Mouse (Mus musculus) kidney, adult 8-10 months (tissue): ENCODE measurements around the gene Gm49322.
"Not testable (repeated sequence)": the region's sequence is repeated elsewhere in the genome, so short reads cannot be mapped to it uniquely, and the experiment has no call there.

Experiments
- DNase-seq, 2 experiments: peaks; one replicate each; pipeline ENCODE4 v3.0.0; 2022

Gene Gm49322

DNA sequence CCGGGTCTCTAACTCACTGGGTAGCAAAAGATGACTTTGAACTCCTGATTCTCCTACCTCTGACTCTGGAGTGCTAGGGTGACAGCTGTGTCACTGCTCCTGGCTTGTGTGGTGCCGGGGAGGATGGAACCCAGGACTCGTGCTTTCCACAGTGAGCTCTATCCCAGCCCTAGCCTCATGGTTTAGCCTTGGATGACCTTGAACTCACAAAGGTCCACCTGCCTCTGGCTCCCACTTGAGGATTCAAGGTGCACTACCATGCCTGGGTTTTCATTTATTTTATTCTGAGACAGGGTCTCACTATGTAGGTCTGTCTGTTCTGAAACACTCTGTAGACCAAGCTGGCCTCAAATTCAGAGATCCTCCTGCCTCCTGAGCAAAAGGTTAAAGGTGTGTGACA lies 8.0 kb downstream of the Gm49322 start:
- DNase-seq: no peak

GRCm38 (mm10) chr10:80614351-80614750 lies 8.5 kb downstream of the Gm49322 start:
- no peak for DNase-seq

GRCm38 (mm10) chr10:80618181-80618580 lies 12.4 kb downstream of the Gm49322 start:
- peak; percentile 57 for DNase-seq

DNA sequence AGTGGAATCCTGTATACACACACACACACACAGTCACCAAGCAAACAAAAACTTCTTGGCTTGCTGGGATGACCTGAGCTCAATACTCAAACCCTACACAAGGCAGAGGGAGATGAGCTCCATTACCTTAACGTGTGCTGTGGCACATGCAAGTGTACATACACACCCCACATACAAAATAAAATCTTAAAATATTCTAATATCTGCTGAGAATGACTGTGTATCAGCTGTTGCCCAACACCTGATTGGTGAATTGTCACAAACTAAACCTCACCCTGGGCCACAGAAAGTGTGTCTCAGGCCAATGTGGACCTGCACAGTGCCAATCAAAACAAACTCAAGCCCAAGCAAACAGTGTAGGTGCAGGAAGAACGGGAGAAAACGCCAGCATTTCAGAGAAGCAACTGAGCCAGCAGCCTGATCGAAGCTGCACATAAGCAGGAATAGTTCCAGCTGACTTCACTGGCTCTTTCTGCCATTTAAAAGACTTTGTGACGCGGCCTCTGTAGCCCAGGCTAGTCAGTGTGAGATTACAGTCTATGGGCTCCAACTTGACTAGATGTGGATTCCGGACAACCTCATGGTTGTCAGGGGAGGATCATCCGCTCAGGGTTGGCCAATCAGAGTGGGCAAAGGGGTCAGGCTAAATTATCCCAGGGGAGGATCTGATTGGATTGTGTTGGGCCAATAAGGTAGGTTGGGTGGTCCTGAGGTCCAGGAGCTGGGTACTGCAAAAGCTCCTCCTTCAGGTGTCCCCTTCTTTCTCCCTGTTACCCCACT lies 13.8 kb downstream of the Gm49322 start:
- DNase-seq: no peak

DNA sequence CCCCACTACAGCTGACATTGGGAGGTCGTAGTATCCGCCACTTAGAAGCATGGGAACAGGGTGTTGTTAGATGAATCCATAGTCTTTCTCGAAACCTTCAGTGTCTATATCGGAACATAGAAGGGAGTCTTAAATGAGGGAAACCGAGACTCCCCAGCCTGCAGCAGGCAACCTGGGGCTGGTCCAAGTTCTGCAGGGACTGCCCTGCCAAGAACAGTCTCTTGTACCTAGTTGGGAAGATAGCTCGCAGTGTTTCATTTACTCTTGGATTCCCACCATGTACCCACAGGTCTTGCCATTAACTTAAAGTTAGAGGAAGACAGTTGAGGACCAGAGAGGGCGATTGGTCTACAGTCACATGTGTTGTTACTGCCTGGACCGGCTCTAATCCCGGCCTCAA lies 14.5 kb downstream of the Gm49322 start:
- no peak for DNase-seq

GRCm38 (mm10) chr10:80620796-80621689 lies 15.2 kb downstream of the Gm49322 start:
- no peak for DNase-seq

GRCm38 (mm10) chr10:80621690-80621939 lies 15.8 kb downstream of the Gm49322 start:
- no peak for DNase-seq

DNA sequence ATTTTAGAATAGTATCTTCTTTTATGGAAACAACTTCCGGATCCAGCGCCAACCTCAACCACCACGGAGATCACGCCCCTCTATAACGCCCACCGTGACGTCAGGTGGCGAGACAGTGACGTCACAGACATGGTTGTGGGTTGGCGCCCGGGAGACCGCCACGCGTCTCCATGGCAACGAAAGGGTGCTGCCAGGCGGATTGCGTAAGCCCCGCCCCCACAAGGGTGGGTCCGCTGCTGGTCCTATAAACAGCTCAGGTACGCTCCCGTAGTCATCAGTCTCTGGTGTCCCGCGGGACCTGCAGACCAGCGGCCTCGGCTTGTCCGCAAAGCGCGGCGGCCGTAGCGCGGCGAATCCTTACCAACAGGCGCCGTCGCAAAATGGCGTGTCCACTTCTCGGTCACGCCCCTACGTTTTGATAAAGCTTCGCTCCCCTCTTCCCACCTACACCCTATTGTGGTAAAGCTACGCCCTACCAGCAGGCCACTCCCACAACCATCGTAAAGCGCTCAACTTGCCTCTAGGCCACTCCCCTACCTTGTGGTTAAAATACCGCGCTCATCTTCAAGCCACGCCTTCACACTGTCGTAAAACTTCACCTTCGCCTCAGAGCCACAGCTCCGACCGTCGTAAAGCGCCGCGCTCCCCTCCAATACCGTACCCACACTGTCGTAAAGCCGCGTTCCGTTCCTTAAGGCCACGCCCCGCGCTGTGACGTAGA lies 16.3 kb downstream of the Gm49322 start:
- DNase-seq: peak; percentile 99 to 100

DNA sequence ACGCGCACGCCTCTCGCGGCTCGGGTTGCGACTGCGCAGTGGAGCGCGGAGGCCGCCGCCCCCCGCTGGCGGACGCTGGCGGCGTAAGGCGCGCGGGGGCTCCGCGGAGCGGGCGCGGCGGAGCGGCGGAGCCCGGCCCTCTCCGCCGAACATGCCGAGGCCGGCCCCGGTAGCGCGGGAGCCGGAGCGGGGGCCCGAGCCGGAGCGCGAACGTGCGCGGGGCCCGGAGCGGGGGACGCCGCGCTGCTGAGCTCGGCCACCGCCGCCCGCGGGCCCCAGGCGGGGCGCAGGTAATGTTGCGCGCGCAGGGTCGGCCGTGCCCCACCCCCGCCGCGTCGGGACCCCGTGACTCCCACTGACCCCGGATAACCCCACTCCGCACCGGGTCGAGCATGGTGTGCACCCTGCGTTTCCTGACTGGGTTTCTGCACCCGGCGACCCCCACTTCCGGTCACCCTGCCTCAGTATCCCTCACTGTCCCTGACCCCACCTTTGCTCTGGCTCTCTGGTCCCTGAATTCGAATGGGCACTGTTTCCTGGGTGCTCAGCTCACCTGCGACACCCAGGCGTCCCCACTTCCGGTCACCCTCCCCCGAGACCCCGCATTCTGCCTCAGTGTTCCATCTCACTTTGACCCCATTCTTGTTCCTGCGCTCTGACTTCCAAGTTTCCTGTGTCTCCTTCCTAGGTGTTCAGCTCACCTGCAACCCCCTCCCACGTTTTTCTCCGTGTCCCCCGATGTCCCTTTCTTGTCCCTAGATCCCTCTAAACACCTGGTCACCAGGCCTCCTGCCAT lies 17.0 kb downstream of the Gm49322 start, which contains the start of gene Csnk1g2:
TSS of gene Csnk1g2 (plus strand) at position 178 of the 796 bp plus-strand sequence.
- DNase-seq: peak; percentile 46 to 49

DNA sequence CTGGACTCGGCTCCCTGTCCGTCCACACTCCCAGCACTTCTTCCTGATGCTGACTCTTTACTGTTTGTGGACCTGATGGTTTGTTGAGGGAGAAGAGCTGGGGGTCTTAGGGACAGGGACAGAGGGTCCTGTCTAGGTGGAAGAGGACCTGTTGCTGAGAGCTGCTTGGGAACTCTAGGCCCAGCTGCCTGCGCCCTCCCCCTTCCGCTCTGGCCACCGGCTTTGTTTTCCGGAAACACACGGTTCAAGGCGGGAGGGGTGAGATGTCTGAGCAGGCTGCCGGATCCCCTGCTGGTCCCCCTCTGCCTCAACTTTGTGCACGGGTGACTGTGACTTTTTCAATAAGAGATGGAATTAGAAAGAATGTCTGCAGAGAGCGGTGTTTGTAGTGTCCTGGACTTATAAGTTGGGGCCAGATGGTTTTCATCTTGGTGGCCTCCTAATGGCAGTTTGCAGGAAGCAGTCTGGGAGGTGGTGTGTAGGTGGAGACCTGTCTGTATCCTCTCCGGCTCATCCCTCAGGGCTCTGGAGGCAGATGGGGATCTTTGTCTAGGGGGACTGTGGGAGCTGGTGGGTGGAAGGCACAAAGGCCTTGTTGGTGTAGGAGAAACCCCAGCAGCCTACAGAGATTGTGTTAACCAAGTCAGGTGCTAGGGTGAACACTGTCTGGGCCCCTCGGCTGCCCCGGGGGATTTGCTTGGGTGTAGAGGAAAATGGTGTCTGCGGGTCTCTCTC lies 17.8 kb downstream of the Gm49322 start:
- peak; percentile 56 to 65 for DNase-seq

GRCm38 (mm10) chr10:80625764-80626163 lies 19.9 kb downstream of the Gm49322 start:
- DNase-seq: no peak

DNA sequence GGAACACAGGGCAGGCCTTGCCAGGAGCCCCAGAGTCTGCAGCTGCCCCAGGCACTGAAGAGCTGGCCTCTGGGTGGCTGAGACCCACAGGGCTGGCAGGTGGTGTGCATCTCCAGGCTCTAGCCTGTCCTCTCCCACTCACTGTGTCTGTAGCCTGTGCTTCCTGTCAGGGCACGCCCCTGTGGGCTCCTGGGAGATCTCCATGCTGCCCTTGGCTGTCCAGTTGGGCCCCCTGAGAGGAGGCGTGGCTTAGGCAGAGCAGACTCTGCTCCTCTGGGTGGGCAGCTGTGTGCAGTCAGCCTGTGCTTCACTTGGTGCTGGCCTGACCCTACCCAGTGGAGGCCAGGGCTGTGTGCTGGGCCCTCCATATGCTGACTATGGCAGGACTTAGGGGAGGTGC lies 21.9 kb downstream of the Gm49322 start:
- DNase-seq: no peak

DNA sequence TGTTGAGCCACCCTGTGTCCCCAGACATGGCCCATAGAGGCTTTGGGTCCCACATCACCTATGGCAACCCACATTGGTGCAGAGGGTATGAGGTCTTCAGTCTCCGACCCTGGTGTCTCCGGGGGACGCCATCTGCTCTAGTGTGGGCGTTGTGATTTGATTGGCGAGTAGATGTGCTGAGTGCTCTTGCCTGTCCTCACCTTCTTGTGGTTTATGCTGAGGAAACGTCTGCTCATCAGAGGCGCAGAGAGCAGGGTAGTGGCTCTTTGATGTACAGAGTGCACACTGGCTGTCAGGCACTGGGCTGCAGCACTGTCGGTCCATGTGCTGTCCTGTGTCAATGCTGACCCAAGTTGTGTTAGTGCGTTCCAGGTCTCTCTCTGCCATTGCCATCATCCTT lies 23.1 kb downstream of the Gm49322 start:
- no peak for DNase-seq

DNA sequence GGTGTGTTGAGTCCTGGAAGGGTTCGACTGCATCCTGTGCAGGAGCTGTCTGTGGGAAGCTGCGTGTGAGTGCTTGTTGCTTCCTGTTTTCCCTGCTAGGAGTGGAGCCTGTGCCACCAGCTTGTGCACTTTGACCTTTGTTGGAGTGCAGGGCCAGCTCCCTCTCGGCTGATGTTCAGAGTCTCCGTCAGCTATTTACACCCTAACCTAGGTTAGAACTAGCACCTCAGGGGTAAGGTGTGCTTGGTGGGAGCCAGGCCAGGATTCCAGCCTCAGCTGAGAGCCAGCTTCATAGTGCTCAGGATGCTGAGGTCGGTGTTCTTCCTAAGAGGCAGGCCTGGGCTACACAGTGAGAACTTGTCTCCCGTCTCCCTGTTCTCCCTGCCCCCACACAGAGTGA lies 29.5 kb downstream of the Gm49322 start:
- DNase-seq: peak; percentile 68 to 71

DNA sequence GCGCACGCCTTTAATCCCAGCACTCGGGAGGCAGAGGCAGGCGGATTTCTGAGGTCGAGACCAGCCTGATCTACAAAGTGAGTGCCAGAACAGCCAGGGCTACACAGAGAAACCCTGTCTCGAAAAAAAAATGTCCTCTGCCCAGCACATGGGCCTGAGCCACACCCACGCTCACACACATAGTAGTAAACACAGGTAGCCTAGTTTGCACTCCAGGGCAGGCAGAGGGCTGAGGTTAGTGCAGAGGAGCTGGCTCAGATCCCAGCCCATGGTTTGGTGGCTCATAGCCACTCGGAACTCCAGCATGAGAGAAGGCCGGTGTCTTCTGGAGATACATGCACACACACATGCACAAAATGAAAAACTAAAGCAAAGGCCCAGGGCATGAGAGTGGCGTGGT lies 41.1 kb downstream of the Gm49322 start:
- DNase-seq: no peak

- DNase-seq: not testable (repeated sequence)
These were observed 44.1 kb downstream of the Gm49322 start for GRCm38 (mm10) chr10:80649910-80650309.

DNA sequence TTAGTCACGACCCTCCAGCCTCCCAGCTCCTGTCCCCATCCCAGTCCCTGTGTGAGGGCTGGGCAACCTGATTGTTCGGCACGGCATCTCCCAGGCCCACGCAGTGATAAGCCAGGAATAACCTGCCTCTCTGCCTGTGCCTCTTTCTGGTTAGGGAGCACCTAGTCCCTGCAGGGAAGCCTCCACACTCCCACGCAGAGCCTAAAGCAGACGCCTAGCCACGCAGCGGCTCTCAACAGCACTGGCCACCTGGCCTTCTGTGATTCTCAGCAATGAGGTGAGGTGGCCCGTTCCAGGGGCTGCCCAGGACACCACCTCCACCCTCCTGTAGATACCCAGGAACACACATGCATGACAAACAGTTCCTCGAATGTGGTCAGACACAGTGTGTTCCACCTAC lies 44.6 kb downstream of the Gm49322 start:
- DNase-seq: no peak

- DNase-seq: no peak
These were observed 47.4 kb downstream of the Gm49322 start for GRCm38 (mm10) chr10:80653156-80653720.

DNA sequence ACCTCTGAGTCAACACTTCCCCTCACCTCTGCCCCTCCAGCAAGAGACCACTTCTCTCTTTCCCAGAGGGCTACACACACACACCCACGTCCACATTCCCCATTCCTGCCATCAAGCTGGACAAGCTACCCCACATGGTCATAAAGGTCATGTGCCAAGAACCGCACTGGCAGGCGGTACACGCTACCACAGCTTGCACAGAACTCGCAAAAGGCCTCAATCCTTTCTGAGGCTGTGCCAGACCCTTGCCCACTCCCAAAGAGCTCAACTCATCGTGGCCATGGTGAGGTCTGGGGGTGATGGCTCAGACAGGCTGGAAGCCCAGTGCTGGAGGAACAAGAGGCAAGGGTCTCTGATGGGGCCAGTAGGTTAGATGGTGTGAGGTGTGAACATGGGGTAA lies 49.0 kb downstream of the Gm49322 start:
- no peak for DNase-seq

- no peak for DNase-seq
These were observed 49.7 kb downstream of the Gm49322 start for GRCm38 (mm10) chr10:80655406-80656129.
